Mouse (Mus musculus): Measurements from ENCODE around the gene Tas1r3. TPM values are rescaled to one million over a fixed set of nuclear protein-coding genes. Genes with fewer than 3 reads are reported as not detected.

Tas1r3 gene
- polyA plus RNA-seq, 1 experiment from 2014 or later, result 0.19 TPM

- Histone ChIP-seq H3K27ac (no peak overlapping the region), H3K4me1 (peaks cover 19% of the 10 kb centered on the region), H3K27me3 (no peaks in the 10 kb centered on the region), H3K9ac (no peak overlapping the region), H3K9me3 (replicated peaks) (no peaks in the 10 kb centered on the region), H3K36me3 (peaks cover 51% of the 10 kb centered on the region), H3K4me3 (replicated peaks) (no peak overlapping the region), H3K4me2 (no peak overlapping the region)
- no peak for ATAC-seq (replicated peaks; ENCODE audit: low FRiP score)
- WGBS, result 91% methylated on average over 7 of the region's 7 CpGs
Measured at GRCm38 (mm10) chr4:155871404-155871803, 8.2 kb upstream of the Tas1r3 start.

DNA sequence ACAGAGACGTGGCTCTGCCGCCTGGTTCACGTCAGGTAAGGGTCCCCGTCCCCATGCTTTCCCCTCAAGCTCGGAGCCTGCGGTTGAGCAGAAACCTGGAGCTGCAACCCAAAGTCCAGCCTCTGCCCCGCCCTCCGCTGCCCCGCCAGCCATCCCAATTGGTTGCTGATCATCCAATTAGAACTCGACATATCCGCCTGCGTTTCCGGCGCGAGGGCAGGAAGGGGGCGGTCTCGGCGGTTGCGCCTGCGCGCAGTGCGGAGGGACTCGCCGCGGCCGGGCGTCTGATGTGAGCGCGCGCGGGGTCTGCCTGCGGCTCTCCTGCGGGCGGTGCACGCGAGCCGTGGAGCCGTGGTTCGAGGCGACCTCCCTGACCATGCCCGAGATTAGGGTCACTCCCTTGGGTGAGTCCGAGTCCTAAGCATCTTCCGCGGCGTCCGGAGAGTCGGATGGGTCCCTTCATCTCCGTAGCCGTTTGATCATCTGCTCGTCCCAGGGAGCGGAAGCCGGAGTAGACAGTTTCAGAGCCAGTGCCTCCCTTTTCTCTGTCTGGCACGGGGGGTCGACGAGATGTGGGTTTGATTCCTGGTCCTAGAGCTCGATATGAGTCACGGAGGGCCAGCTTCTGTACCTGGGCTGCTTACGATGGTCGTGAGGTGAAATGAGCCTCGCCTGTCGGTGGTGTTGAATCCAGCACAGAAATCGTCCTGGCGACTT, 6.3 kb upstream of the Tas1r3 start, which contains the start of the genes Cptp and Ints11:
Gene Cptp, minus strand, starts transcription at position 124 of the 717 bp plus-strand sequence.
Gene Ints11, plus strand, starts transcription at position 230 of the 717 bp plus-strand sequence.
- Histone ChIP-seq H3K27me3 (no peaks in the 10 kb centered on the region), H3K36me3 (peaks cover 50% of the 10 kb centered on the region), H3K9ac (peak within 1 kb of the TSS; percentile 81), H3K9me3 (replicated peaks) (no peaks in the 10 kb centered on the region), H3K4me1 (peaks cover 19% of the 10 kb centered on the region), H3K4me3 (replicated peaks) (peak within 1 kb of the TSS; percentile 75), H3K4me2 (peak within 1 kb of the TSS; percentile 90), H3K27ac (peak within 1 kb of the TSS; percentile 74)
- WGBS, result under 1% methylated on average over 63 of the region's 63 CpGs
- peak; percentile 97 for ATAC-seq (replicated peaks; ENCODE audit: low FRiP score)

- H3K27ac ChIP-seq, result peak overlapping the region; percentile 45; the same call in 1 of the 2 replicates
- peak overlapping the region; percentile 75 for H3K4me3 ChIP-seq (replicated peaks)
- peak overlapping the region; percentile 90 for H3K4me2 ChIP-seq
- H3K4me1 ChIP-seq, result peaks cover 19% of the 10 kb centered on the region
- peak; percentile 55 for ATAC-seq (replicated peaks; ENCODE audit: low FRiP score)
- no peaks in the 10 kb centered on the region for H3K9me3 ChIP-seq (replicated peaks)
- peaks cover 42% of the 10 kb centered on the region for H3K36me3 ChIP-seq
- H3K9ac ChIP-seq, result peak overlapping the region; percentile 81
- no peaks in the 10 kb centered on the region for H3K27me3 ChIP-seq
- WGBS, result 10% methylated on average over 22 of the region's 22 CpGs
Measured at GRCm38 (mm10) chr4:155868614-155869298, 5.6 kb upstream of the Tas1r3 start.

GRCm38 (mm10) chr4:155861787-155862186, 1.4 kb downstream of the Tas1r3 start:
- ATAC-seq (replicated peaks; ENCODE audit: low FRiP score), result no peak
- Histone ChIP-seq H3K4me3 (replicated peaks) (no peak overlapping the region), H3K27me3 (no peaks in the 10 kb centered on the region), H3K4me2 (no peak overlapping the region), H3K9ac (no peak overlapping the region), H3K9me3 (replicated peaks) (no peaks in the 10 kb centered on the region), H3K36me3 (peaks cover 61% of the 10 kb centered on the region), H3K4me1 (no peaks in the 10 kb centered on the region), H3K27ac (no peak overlapping the region)
- 88% methylated on average over 7 of the region's 7 CpGs for WGBS

GRCm38 (mm10) chr4:155859318-155859717, 3.8 kb downstream of the Tas1r3 start:
- H3K4me1 ChIP-seq, result no peaks in the 10 kb centered on the region
- H3K27me3 ChIP-seq, result no peaks in the 10 kb centered on the region
- no peak overlapping the region for H3K4me2 ChIP-seq
- 20% methylated on average over 13 of the region's 13 CpGs for WGBS
- no peaks in the 10 kb centered on the region for H3K9me3 ChIP-seq (replicated peaks)
- H3K4me3 ChIP-seq (replicated peaks), result no peak overlapping the region
- no peak overlapping the region for H3K9ac ChIP-seq
- peak; percentile 68 for ATAC-seq (replicated peaks; ENCODE audit: low FRiP score)
- peaks cover 65% of the 10 kb centered on the region for H3K36me3 ChIP-seq
- H3K27ac ChIP-seq, result no peak overlapping the region

- H3K9ac ChIP-seq, result no peak overlapping the region
- peaks cover 78% of the 10 kb centered on the region for H3K36me3 ChIP-seq
- H3K9me3 ChIP-seq (replicated peaks), result no peaks in the 10 kb centered on the region
- no peak for ATAC-seq (replicated peaks; ENCODE audit: low FRiP score)
- no peak overlapping the region for H3K4me2 ChIP-seq
- no peak overlapping the region for H3K4me3 ChIP-seq (replicated peaks)
- no peak overlapping the region for H3K27ac ChIP-seq
- H3K4me1 ChIP-seq, result no peaks in the 10 kb centered on the region
- no peaks in the 10 kb centered on the region for H3K27me3 ChIP-seq
- 80% methylated on average over 3 of the region's 3 CpGs for WGBS
Measured at GRCm38 (mm10) chr4:155856881-155857280, 6.3 kb downstream of the Tas1r3 start.

- 96% methylated on average over 12 of the region's 12 CpGs for WGBS
- ATAC-seq (replicated peaks; ENCODE audit: low FRiP score), result no peak
- H3K36me3 ChIP-seq, result peaks cover 73% of the 10 kb centered on the region
Measured at GRCm38 (mm10) chr4:155856071-155856470, 7.1 kb downstream of the Tas1r3 start.

DNA sequence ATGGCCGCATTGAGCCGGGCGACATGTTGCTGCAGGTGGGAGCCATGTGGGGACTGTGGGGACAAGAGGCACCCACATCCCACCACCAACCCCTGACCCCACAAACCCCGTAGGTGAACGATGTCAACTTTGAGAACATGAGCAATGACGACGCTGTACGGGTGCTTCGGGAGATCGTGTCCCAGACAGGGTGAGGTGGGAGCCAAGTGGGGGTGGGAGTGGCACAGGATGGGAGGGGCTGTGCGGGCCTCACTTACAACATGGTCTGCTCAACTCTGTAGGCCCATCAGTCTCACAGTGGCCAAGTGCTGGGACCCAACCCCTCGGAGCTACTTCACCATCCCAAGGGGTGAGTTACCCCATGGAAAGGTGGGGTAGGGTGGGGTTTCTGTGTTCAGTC, 8.2 kb downstream of the Tas1r3 start:
- 95% methylated on average over 12 of the region's 12 CpGs for WGBS
- no peak overlapping the region for H3K4me2 ChIP-seq
- H3K4me1 ChIP-seq, result 0 out of 2 replicates have a peak, but pooled peaks cover 7% of the 10 kb centered on the region
- H3K9ac ChIP-seq, result no peak overlapping the region
- H3K27ac ChIP-seq, result no peak overlapping the region
- H3K27me3 ChIP-seq, result no peaks in the 10 kb centered on the region
- H3K4me3 ChIP-seq (replicated peaks), result no peak overlapping the region
- no peak for ATAC-seq (replicated peaks; ENCODE audit: low FRiP score)
- H3K36me3 ChIP-seq, result peaks cover 64% of the 10 kb centered on the region
- H3K9me3 ChIP-seq (replicated peaks), result no peaks in the 10 kb centered on the region

More at GRCm38 (mm10) chr4:155856071-155856470, 7.1 kb downstream of the Tas1r3 start:
- H3K27ac ChIP-seq, result no peak overlapping the region
- no peak overlapping the region for H3K4me2 ChIP-seq
- H3K9ac ChIP-seq, result no peak overlapping the region
- H3K4me3 ChIP-seq (replicated peaks), result no peak overlapping the region
- no peaks in the 10 kb centered on the region for H3K9me3 ChIP-seq (replicated peaks)
- 0 out of 2 replicates have a peak, but pooled peaks cover 7% of the 10 kb centered on the region for H3K4me1 ChIP-seq
- H3K27me3 ChIP-seq, result no peaks in the 10 kb centered on the region

DNA sequence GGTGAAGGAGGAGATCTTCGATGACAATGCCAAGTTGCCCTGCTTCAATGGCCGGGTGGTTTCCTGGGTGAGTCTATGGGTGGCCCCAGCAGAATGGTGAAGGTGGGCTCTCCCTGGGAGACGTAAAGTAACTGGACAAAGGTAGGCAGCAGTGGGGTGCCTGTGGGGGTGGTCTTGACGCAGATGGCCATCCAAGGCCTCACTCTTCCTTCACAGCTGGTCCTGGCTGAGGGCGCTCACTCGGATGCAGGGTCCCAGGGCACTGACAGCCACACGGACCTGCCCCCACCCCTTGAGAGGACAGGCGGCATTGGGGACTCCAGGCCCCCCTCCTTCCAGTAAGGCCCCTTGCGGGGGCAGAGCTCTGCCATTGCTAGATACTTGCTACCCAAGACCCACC, 9.7 kb downstream of the Tas1r3 start:
- no peak overlapping the region for H3K4me3 ChIP-seq (replicated peaks)
- ATAC-seq (replicated peaks; ENCODE audit: low FRiP score), result no peak
- H3K4me2 ChIP-seq, result no peak overlapping the region
- peaks cover 54% of the 10 kb centered on the region for H3K36me3 ChIP-seq
- no peaks in the 10 kb centered on the region for H3K27me3 ChIP-seq
- H3K27ac ChIP-seq, result no peak overlapping the region
- H3K9me3 ChIP-seq (replicated peaks), result no peaks in the 10 kb centered on the region
- 90% methylated on average over 9 of the region's 9 CpGs for WGBS
- peaks cover 21% of the 10 kb centered on the region for H3K4me1 ChIP-seq
- no peak overlapping the region for H3K9ac ChIP-seq

DNA sequence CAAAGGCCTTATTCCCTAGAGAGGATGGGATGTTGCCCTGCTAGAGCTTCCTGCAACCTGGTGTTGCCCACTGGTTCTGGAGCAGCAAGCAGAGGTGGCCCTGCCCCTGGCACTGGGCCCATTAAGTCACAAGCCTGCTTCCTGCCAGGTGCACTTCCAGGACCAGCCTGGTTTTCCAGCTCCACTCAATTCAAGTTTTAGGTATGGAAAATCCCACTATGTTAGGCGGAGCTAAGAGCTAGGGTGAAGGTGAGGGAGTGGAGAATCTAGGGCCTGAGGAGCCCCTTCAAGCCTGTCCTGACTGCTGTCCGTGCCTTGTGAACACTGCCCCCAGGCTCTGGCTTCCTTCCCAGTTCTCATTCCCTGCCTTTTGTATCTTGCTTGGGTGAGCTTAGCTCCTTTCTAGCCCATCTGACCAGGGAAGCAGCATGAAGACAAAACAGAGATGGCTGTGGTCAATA, 11.2 kb downstream of the Tas1r3 start:
- no peak for ATAC-seq (replicated peaks; ENCODE audit: low FRiP score)
- Histone ChIP-seq H3K27ac (no peak overlapping the region), H3K27me3 (no peaks in the 10 kb centered on the region), H3K4me3 (replicated peaks) (no peak overlapping the region), H3K4me1 (peaks cover 29% of the 10 kb centered on the region), H3K4me2 (no peak overlapping the region), H3K36me3 (peaks cover 40% of the 10 kb centered on the region), H3K9ac (no peak overlapping the region), H3K9me3 (replicated peaks) (no peaks in the 10 kb centered on the region)
- WGBS, result 78% methylated on average over 2 of the region's 2 CpGs

GRCm38 (mm10) chr4:155851368-155851767, 11.8 kb downstream of the Tas1r3 start:
- ATAC-seq (replicated peaks; ENCODE audit: low FRiP score), result no peak

GRCm38 (mm10) chr4:155849792-155850451, 13.2 kb downstream of the Tas1r3 start:
- Histone ChIP-seq H3K4me2 (no peak overlapping the region), H3K27me3 (no peaks in the 10 kb centered on the region), H3K27ac (no peak overlapping the region), H3K9ac (0 out of 2 replicates have a peak overlapping the region, but pooled peaks have one; percentile 10), H3K4me1 (peaks cover 36% of the 10 kb centered on the region), H3K9me3 (replicated peaks) (no peaks in the 10 kb centered on the region), H3K36me3 (peaks cover 19% of the 10 kb centered on the region), H3K4me3 (replicated peaks) (no peak overlapping the region)
- no peak for ATAC-seq (replicated peaks; ENCODE audit: low FRiP score)
- 96% methylated on average over 3 of the region's 3 CpGs for WGBS

More at GRCm38 (mm10) chr4:155851368-155851767, 11.8 kb downstream of the Tas1r3 start:
- no peak overlapping the region for H3K4me3 ChIP-seq (replicated peaks)
- H3K27ac ChIP-seq, result no peak overlapping the region
- H3K4me1 ChIP-seq, result peaks cover 35% of the 10 kb centered on the region
- peaks cover 34% of the 10 kb centered on the region for H3K36me3 ChIP-seq
- no peak overlapping the region for H3K9ac ChIP-seq
- H3K4me2 ChIP-seq, result no peak overlapping the region
- H3K27me3 ChIP-seq, result no peaks in the 10 kb centered on the region
- H3K9me3 ChIP-seq (replicated peaks), result no peaks in the 10 kb centered on the region
- 89% methylated on average over 3 of the region's 3 CpGs for WGBS

All from kidney, embryonic 15.5 days (tissue).